Mouse (Mus musculus): ENCODE data around the gene Mtmr12.
A peak's percentile ranks its signal among the peaks of the same experiment; 100 is the strongest.

Mtmr12 gene

DNA sequence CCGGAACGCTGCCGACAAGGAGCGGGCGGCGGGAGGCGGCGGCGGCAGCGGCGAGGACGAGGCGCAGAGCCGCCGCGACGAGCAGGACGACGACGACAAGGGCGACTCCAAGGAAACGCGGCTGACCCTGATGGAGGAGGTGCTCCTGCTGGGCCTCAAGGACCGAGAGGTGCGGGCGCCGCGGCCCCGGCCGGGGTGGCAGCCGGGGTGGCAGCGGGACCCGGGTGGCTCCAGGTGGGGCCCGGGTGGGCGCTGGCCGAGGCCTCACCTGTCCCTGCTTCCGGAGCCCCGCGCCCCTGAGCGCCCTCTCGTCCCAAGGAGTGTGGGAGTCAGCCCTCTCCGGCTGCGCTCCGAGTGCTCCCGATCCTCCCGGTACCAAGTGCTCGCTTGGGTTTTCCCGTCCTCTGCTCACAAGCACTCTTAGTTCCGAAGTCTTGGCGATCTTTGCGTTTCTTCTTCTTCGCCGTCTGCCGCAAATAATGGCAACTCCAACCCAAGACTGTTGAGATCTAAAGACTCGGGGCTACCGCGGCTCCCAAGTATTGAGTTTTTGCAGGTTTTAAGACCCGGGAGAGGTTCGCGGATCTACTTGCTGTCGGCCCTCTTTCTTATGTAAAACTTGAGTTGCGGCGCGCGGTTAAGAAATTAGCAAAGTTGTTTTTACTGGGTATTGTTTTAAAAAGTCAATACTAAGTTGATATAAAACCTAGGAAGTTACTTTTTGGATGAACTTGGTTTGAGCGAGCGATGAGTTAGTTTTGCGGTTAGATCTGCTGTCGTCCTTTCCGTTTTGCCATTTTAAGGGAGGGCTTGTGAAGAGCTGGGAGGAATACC is 117.2 kb downstream of the Mtmr12 start, which contains the start of gene 1810049J17Rik:
TSS of gene 1810049J17Rik (minus strand) at position 112 of the 834 bp plus-strand sequence.
- peak; percentile 15 for DNase-seq (ENCODE audit: low spot score)

- no peak for DNase-seq (ENCODE audit: low spot score)
Measured at GRCm38 (mm10) chr15:12322676-12323402, 118.0 kb downstream of the Mtmr12 start.

Data from urinary bladder, postnatal 10 days (tissue).